Mouse (Mus musculus): Measurements from ENCODE around the gene Lect2.

The Lect2 gene

GRCm38 (mm10) chr13:56506871-56507496 is 41.3 kb downstream of the Lect2 start:
- no peak for DNase-seq (ENCODE audit: low read depth, low spot score)

- no peak for DNase-seq (ENCODE audit: low read depth, low spot score)
Measured at GRCm38 (mm10) chr13:56501866-56502420, 46.4 kb downstream of the Lect2 start.

GRCm38 (mm10) chr13:56500636-56501035 is 47.7 kb downstream of the Lect2 start:
- no peak for DNase-seq (ENCODE audit: low read depth, low spot score)

- DNase-seq (ENCODE audit: low read depth, low spot score): peak; percentile 37
Measured at GRCm38 (mm10) chr13:56500132-56500531, 48.2 kb downstream of the Lect2 start.

GRCm38 (mm10) chr13:56494440-56494839 is 53.9 kb downstream of the Lect2 start:
- DNase-seq (ENCODE audit: low read depth, low spot score): no peak
